Mouse (Mus musculus) left cerebral cortex, adult 18-20 months (tissue): ENCODE results near the gene Ctf2. TPM values are rescaled to one million over a fixed set of nuclear protein-coding genes. Genes with fewer than 3 reads are reported as not detected.
A peak's percentile ranks its signal among the peaks of the same experiment; 100 is the strongest.
"Not testable (repeated sequence)": the region's sequence is repeated elsewhere in the genome, so short reads cannot be mapped to it uniquely, and the experiment has no call there.

ENCODE experiments used
- DNase-seq, 2 experiments: peaks; one replicate each; pipeline ENCODE4 v3.0.0; 2021 to 2022; ENCODE audit warnings: low spot score in 2 of 2, mixed read lengths in 1 of 2
- total RNA-seq, 2 experiments: library from RNA; stranded (reverse); gene quantifications; 2 replicates each; pipeline ENCODE4 v1.2.3; 2021

Gene Ctf2
- total RNA-seq, 2 experiments from 2014 or later: not detected

GRCm38 (mm10) chr7:127714816-127715215 lies 17.1 kb downstream of the Ctf2 start:
- no peak for DNase-seq

- peak; percentile 78 to 80 for DNase-seq
These were observed 19.2 kb downstream of the Ctf2 start, which contains the start of gene Ctf1 for GRCm38 (mm10) chr7:127712461-127713385. Gene Ctf1, plus strand, starts transcription at chr7:127712736.

GRCm38 (mm10) chr7:127711456-127711855 lies 20.5 kb downstream of the Ctf2 start:
- DNase-seq: no peak

GRCm38 (mm10) chr7:127711031-127711430 lies 20.9 kb downstream of the Ctf2 start:
- no peak for DNase-seq

- DNase-seq: no peak
These were observed 22.5 kb downstream of the Ctf2 start for GRCm38 (mm10) chr7:127709261-127709979.

GRCm38 (mm10) chr7:127708207-127709078 lies 23.5 kb downstream of the Ctf2 start, which contains the start of gene Bcl7c:
Gene Bcl7c, minus strand, starts transcription at chr7:127708933.
- peak; percentile 77 to 90 for DNase-seq

GRCm38 (mm10) chr7:127707957-127708206 lies 24.1 kb downstream of the Ctf2 start:
- no peak for DNase-seq

GRCm38 (mm10) chr7:127707045-127707956 lies 24.7 kb downstream of the Ctf2 start:
- no peak for DNase-seq

GRCm38 (mm10) chr7:127705706-127706105 lies 26.3 kb downstream of the Ctf2 start:
- no peak for DNase-seq

- no peak for DNase-seq
These were observed 27.4 kb downstream of the Ctf2 start for GRCm38 (mm10) chr7:127704598-127704997.

- no peak for DNase-seq
These were observed 28.3 kb downstream of the Ctf2 start for GRCm38 (mm10) chr7:127703561-127704178.

- no peak for DNase-seq
These were observed 31.1 kb downstream of the Ctf2 start for GRCm38 (mm10) chr7:127700712-127701331.

GRCm38 (mm10) chr7:127698986-127699385 lies 33.0 kb downstream of the Ctf2 start:
- DNase-seq: no peak

- DNase-seq: not testable (repeated sequence)
These were observed 38.2 kb downstream of the Ctf2 start for GRCm38 (mm10) chr7:127693730-127694129.

- DNase-seq: no peak
These were observed 38.7 kb downstream of the Ctf2 start for GRCm38 (mm10) chr7:127693290-127693689.

- peak; percentile 36 to 41 for DNase-seq
These were observed 40.6 kb downstream of the Ctf2 start for GRCm38 (mm10) chr7:127691221-127691989.

GRCm38 (mm10) chr7:127689626-127690280 lies 42.2 kb downstream of the Ctf2 start:
- DNase-seq: no peak

GRCm38 (mm10) chr7:127688935-127689334 lies 43.0 kb downstream of the Ctf2 start:
- DNase-seq: peak in 1 of 2 experiments; percentile 44
